Mouse (Mus musculus) cerebellum, adult 2 months (tissue): ENCODE measurements around the gene Usf1.

Experiments
- CTCF ChIP-seq: fragments of 200-500 bp; IDR thresholded peaks from 2 replicates; pipeline ENCODE4 v1.5.1; 2011; ENCODE audit warnings: low read depth, mild to moderate bottlenecking, control low read depth, low read length, moderate library complexity, borderline replicate concordance; ENCODE audit not compliant: insufficient read depth
- POLR2A ChIP-seq: fragments of 200-500 bp; IDR thresholded peaks from 2 replicates; pipeline ENCODE4 v1.6.1; 2011; ENCODE audit warnings: low read length, control low read depth, borderline replicate concordance; ENCODE audit not compliant: insufficient read depth

- TF ChIP-seq CTCF (no peak), POLR2A (no peak)
These were observed 27.0 kb downstream of the Usf1 start for GRCm38 (mm10) chr1:171438014-171438670.
